Mouse (Mus musculus) MEL (cell line): Measurements from ENCODE around the gene Creg1. TPM values are rescaled to one million over a fixed set of nuclear protein-coding genes. Genes with fewer than 3 reads are reported as not detected.

ENCODE experiments used
- DNase-seq: peaks from one replicate; pipeline ENCODE4 v3.0.0; 2011; ENCODE audit warnings: low read depth, low spot score
- H3K27ac ChIP-seq: 2 replicates; pipeline ENCODE4 v1.5.1; 2012; ENCODE audit warnings: low read depth, mild to moderate bottlenecking, control low read depth, low read length, moderate library complexity; ENCODE audit not compliant: control insufficient read depth
- H3K27me3 ChIP-seq, 2 experiments: fragments of 150-350 bp in 1 of 2; sonication (generic) in 1 of 2; 2 replicates each; pipeline ENCODE4 v1.6.1; 2012; ENCODE audit warnings: low read length in 2 of 2, mild to moderate bottlenecking in 2 of 2, improper control_type of control experiment in 1 of 2, moderate library complexity in 1 of 2; ENCODE audit not compliant: insufficient read depth in 2 of 2, control insufficient read depth in 1 of 2
- H3K36me3 ChIP-seq, 2 experiments: 2 replicates each; pipeline ENCODE4 v1.6.1; 2012 to 2014; ENCODE audit warnings: low read length in 2 of 2, improper control_type of control experiment in 1 of 2, inconsistent platforms in 1 of 2, mild to moderate bottlenecking in 1 of 2; ENCODE audit not compliant: insufficient read depth in 2 of 2, control insufficient read depth in 1 of 2
- H3K4me1 ChIP-seq, 2 experiments: fragments of 150-350 bp in 1 of 2; sonication (generic) in 1 of 2; 2 replicates each; pipeline ENCODE4 v1.6.1; 2012; ENCODE audit warnings: low read length in 2 of 2, improper control_type of control experiment in 1 of 2, mild to moderate bottlenecking in 1 of 2; ENCODE audit not compliant: insufficient read depth in 2 of 2, control insufficient read depth in 1 of 2
- H3K4me3 ChIP-seq, 2 experiments: fragments of 150-350 bp in 1 of 2; sonication (generic) in 1 of 2; 2 replicates each; pipeline ENCODE4 v1.5.1; 2012; ENCODE audit warnings: low read depth in 2 of 2, low read length in 2 of 2, mild to moderate bottlenecking in 2 of 2, moderate library complexity in 2 of 2, control low read depth in 1 of 2, improper control_type of control experiment in 1 of 2; ENCODE audit not compliant: control insufficient read depth in 1 of 2, insufficient read depth in 1 of 2
- H3K79me2 ChIP-seq: 2 replicates; pipeline ENCODE4 v1.6.1; 2012; ENCODE audit warnings: mild to moderate bottlenecking, low read length, moderate library complexity; ENCODE audit not compliant: control insufficient read depth, poor library complexity, insufficient read depth
- H3K9ac ChIP-seq: 2 replicates; pipeline ENCODE4 v1.6.1; 2012; ENCODE audit warnings: low read depth, mild to moderate bottlenecking, control low read depth, low read length, moderate library complexity; ENCODE audit not compliant: control insufficient read depth, poor library complexity, severe bottlenecking
- H3K9me3 ChIP-seq: fragments of 150-350 bp; sonication (generic); replicated peaks from 2 replicates; pipeline ENCODE4 v1.6.1; 2012; ENCODE audit warnings: mild to moderate bottlenecking, low read length, improper control_type of control experiment, moderate library complexity; ENCODE audit not compliant: insufficient read depth
- CHD1 ChIP-seq: IDR thresholded peaks from 2 replicates; pipeline ENCODE4 v1.6.1; 2012; ENCODE audit warnings: low read depth, mild to moderate bottlenecking, inconsistent platforms, low read length, improper control_type of control experiment
- EP300 ChIP-seq, 2 experiments: IDR thresholded peaks; 2 replicates each; pipeline ENCODE4 v1.6.1; 2011; ENCODE audit warnings: improper control_type of control experiment in 2 of 2, low read length in 2 of 2, low read depth in 1 of 2, mild to moderate bottlenecking in 1 of 2
- ETS1 ChIP-seq: IDR thresholded peaks from 2 replicates; pipeline ENCODE4 v1.6.1; 2012; ENCODE audit warnings: low read depth, mild to moderate bottlenecking, inconsistent platforms, low read length, improper control_type of control experiment, moderate library complexity
- GABPA ChIP-seq: IDR thresholded peaks from 2 replicates; pipeline ENCODE4 v1.6.1; 2012; ENCODE audit warnings: low read depth, mild to moderate bottlenecking, inconsistent platforms, low read length, improper control_type of control experiment, moderate library complexity
- HCFC1 ChIP-seq: IDR thresholded peaks from 2 replicates; pipeline ENCODE4 v1.6.1; 2012; ENCODE audit warnings: low read depth, mild to moderate bottlenecking, inconsistent platforms, low read length, improper control_type of control experiment, moderate library complexity
- MAFK ChIP-seq: IDR thresholded peaks from 2 replicates; pipeline ENCODE4 v1.6.1; 2011; ENCODE audit warnings: low read depth, mild to moderate bottlenecking, low read length, improper control_type of control experiment, borderline replicate concordance
- MAX ChIP-seq: IDR thresholded peaks from 2 replicates; pipeline ENCODE4 v1.6.1; 2011; ENCODE audit warnings: low read length, improper control_type of control experiment
- MXI1 ChIP-seq: IDR thresholded peaks from 2 replicates; pipeline ENCODE4 v1.6.1; 2011; ENCODE audit warnings: mild to moderate bottlenecking, low read depth, low read length, improper control_type of control experiment
- MYC ChIP-seq: IDR thresholded peaks from 2 replicates; pipeline ENCODE4 v1.6.1; 2011; ENCODE audit warnings: low read depth, mild to moderate bottlenecking, low read length, improper control_type of control experiment, moderate library complexity
- NELFE ChIP-seq: IDR thresholded peaks from 2 replicates; pipeline ENCODE4 v1.6.1; 2011; ENCODE audit warnings: low read depth, low read length, improper control_type of control experiment
- POLR2A ChIP-seq, 2 experiments: IDR thresholded peaks; 2 replicates each; pipeline ENCODE4 v1.6.1; 2011 to 2012; ENCODE audit warnings: low read length in 2 of 2, mild to moderate bottlenecking in 2 of 2, control low read depth in 1 of 2, improper control_type of control experiment in 1 of 2, low read depth in 1 of 2, moderate library complexity in 1 of 2; ENCODE audit not compliant: control insufficient read depth in 1 of 2, insufficient read depth in 1 of 2, poor library complexity in 1 of 2
- POLR2AphosphoS2 ChIP-seq: IDR thresholded peaks from 2 replicates; pipeline ENCODE4 v1.6.1; 2011; ENCODE audit warnings: low read length, improper control_type of control experiment
- SIN3A ChIP-seq: IDR thresholded peaks from 2 replicates; pipeline ENCODE4 v1.6.1; 2012; ENCODE audit warnings: low read length, improper control_type of control experiment, inconsistent platforms
- TBP ChIP-seq: IDR thresholded peaks from 2 replicates; pipeline ENCODE4 v1.8.0; 2011; ENCODE audit warnings: low read depth, low read length, improper control_type of control experiment
- UBTF ChIP-seq: IDR thresholded peaks from 2 replicates; pipeline ENCODE4 v1.6.1; 2012; ENCODE audit warnings: low read depth, mild to moderate bottlenecking, inconsistent platforms, low read length, improper control_type of control experiment, moderate library complexity, borderline replicate concordance; ENCODE audit not compliant: insufficient read depth
- USF1 ChIP-seq: IDR thresholded peaks from 2 replicates; pipeline ENCODE4 v1.6.1; 2014; ENCODE audit warnings: low read depth, mild to moderate bottlenecking, inconsistent platforms, low read length, improper control_type of control experiment, moderate library complexity
- USF2 ChIP-seq, 2 experiments: IDR thresholded peaks; 2 replicates each; pipeline ENCODE4 v1.6.1; 2011 to 2012; ENCODE audit warnings: improper control_type of control experiment in 2 of 2, low read length in 2 of 2, borderline replicate concordance in 1 of 2, inconsistent platforms in 1 of 2, low read depth in 1 of 2, mild to moderate bottlenecking in 1 of 2; ENCODE audit not compliant: insufficient read depth in 1 of 2
- ZMIZ1 ChIP-seq: IDR thresholded peaks from 2 replicates; pipeline ENCODE4 v1.6.1; 2012; ENCODE audit warnings: low read depth, mild to moderate bottlenecking, inconsistent platforms, low read length, improper control_type of control experiment, moderate library complexity
- ZNF384 ChIP-seq: IDR thresholded peaks from 2 replicates; pipeline ENCODE4 v1.6.1; 2012; ENCODE audit warnings: low read depth, mild to moderate bottlenecking, inconsistent platforms, low read length, improper control_type of control experiment
- polyA plus RNA-seq, 2 experiments: library from polyadenylated mRNA; stranded (reverse) in 1 of 2; unstranded in 1 of 2; fragments of >175 nt in 1 of 2; fragments of >200 nt in 1 of 2; gene quantifications; 2 replicates each; pipeline versions ENCODE4 v1.2.1 to v1.2.4; 2012; ENCODE audit warnings: low replicate concordance in 2 of 2, low read depth in 1 of 2; ENCODE audit not compliant: insufficient read length in 2 of 2, insufficient read depth in 1 of 2, missing spikeins in 1 of 2
- total RNA-seq: library from RNA; depleted of rRNA; stranded (reverse); fragments of 300-350 nt; gene quantifications from 2 replicates; pipeline ENCODE4 v1.2.3, GENCODE M21; 2012

Gene Creg1
- total and polyA plus RNA-seq, 3 experiments: 83.6 to 184 TPM; not detected in 1

DNA sequence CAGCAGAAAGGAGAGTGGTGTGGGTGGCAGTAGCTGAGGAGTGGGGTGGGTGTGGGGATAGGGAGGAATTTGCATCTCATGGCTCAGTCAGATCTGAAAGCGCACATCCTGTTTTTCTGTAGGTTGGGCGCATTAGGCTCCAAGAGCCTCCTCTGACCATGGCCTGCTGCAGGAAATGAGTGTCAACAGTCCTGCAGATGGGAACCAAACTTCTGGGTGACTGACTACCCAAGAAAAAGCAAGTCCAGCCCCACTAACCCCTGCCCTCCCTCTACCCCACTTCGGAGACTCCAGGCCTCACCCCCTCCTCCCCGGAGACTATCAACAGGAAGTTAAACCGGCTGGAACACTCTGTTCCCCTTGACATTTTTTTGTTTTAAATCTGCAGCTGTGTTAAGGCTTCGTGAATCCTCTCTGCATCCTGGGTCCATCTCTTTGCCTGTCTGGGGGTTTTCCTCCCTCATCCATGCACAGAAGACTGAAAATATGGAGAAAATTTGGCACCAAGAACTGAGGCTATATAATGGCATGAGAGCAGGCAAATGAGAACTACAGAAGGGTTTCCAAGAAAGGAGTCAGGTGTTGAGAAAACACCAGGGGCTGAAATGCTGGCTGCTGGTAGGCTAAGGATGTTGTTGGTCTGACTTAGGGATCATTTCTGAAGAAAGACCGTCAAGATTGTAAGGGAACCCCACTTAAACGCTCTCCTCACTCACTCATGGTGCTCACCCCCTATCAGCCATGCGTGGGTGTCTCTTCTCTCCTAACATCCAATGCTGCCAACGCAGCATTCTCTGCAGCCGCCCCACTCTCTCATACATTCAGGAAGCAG lies 45.6 kb upstream of the Creg1 start:
- Histone ChIP-seq H3K79me2 (no peaks in the 10 kb centered on the region; the same call in 1 of the 2 replicates), H3K9ac (peak overlapping the region; percentile 77), H3K36me3 (peaks cover 0 to 14% of the 10 kb centered on the region in 2 experiments; a peak in 2 of 4 replicates), H3K27ac (peak overlapping the region; percentile 92), H3K9me3 (no peaks in the 10 kb centered on the region), H3K4me1 (peaks cover 3 to 21% of the 10 kb centered on the region in 2 experiments; a peak in 3 of 4 replicates), H3K4me3 (peak overlapping the region; percentile 51 to 60), H3K27me3 (no peaks in the 10 kb centered on the region)
- DNase-seq: peak; percentile 77
- TF ChIP-seq POLR2A (IDR thresholded peaks at IDR 0.05; ENCODE audit: control insufficient read depth in 1 of 2, insufficient read depth in 1 of 2, low read depth in 1 of 2, low read length in 2 of 2, poor library complexity in 1 of 2): peak; percentile 42 to 43; a peak in 2 of 4 replicates
- TF ChIP-seq POLR2AphosphoS2: no peak
- TF ChIP-seq MAFK: peak; percentile 34; the same call in 1 of the 2 replicates
- TF ChIP-seq MYC: 0 out of 2 replicates have a peak, but pooled peaks have one; percentile 12
- 0 out of 2 replicates have a peak, but pooled peaks have one; percentile 7 for TF ChIP-seq ETS1
- no peak for TF ChIP-seq GABPA
- peak; percentile 33 for TF ChIP-seq NELFE
- peak; percentile 47; the same call in 1 of the 2 replicates for TF ChIP-seq MAX
- TF ChIP-seq CHD1: peak; percentile 59; the same call in 1 of the 2 replicates
- TF ChIP-seq SIN3A: peak; percentile 58
- no peak for TF ChIP-seq TBP
- TF ChIP-seq HCFC1: 0 out of 2 replicates have a peak, but pooled peaks have one; percentile 3
- TF ChIP-seq ZNF384: peak; percentile 53; the same call in 1 of the 2 replicates
- no peak; the same call in 1 of the 2 replicates for TF ChIP-seq ZMIZ1
- no peak for TF ChIP-seq UBTF
- TF ChIP-seq USF2 (IDR thresholded peaks at IDR 0.05; ENCODE audit: borderline replicate concordance in 1 of 2, insufficient read depth in 1 of 2, low read depth in 1 of 2, low read length in 2 of 2): no peak
- 0 out of 2 replicates have a peak, but pooled peaks have one; percentile 10 for TF ChIP-seq USF1
- TF ChIP-seq EP300 (IDR thresholded peaks at IDR 0.05; ENCODE audit: low read depth in 1 of 2, low read length in 2 of 2): peak; percentile 23 to 38; a peak in 3 of 4 replicates
- peak; percentile 35; the same call in 1 of the 2 replicates for TF ChIP-seq MXI1
